Mouse (Mus musculus) bone marrow, adult 2 months (tissue): Measurements from ENCODE around the gene Cyp26c1.

Experiments used
- CTCF ChIP-seq: fragments of 200-500 bp; IDR thresholded peaks from 2 replicates; pipeline ENCODE4 v1.5.1; 2011; ENCODE audit warnings: low read length, control low read depth; ENCODE audit not compliant: control insufficient read depth, insufficient read depth
- POLR2A ChIP-seq: fragments of 200-500 bp; IDR thresholded peaks from 2 replicates; pipeline ENCODE4 v1.6.1; 2011; ENCODE audit warnings: low read depth, mild to moderate bottlenecking, control low read depth, low read length, borderline replicate concordance; ENCODE audit not compliant: control insufficient read depth

DNA sequence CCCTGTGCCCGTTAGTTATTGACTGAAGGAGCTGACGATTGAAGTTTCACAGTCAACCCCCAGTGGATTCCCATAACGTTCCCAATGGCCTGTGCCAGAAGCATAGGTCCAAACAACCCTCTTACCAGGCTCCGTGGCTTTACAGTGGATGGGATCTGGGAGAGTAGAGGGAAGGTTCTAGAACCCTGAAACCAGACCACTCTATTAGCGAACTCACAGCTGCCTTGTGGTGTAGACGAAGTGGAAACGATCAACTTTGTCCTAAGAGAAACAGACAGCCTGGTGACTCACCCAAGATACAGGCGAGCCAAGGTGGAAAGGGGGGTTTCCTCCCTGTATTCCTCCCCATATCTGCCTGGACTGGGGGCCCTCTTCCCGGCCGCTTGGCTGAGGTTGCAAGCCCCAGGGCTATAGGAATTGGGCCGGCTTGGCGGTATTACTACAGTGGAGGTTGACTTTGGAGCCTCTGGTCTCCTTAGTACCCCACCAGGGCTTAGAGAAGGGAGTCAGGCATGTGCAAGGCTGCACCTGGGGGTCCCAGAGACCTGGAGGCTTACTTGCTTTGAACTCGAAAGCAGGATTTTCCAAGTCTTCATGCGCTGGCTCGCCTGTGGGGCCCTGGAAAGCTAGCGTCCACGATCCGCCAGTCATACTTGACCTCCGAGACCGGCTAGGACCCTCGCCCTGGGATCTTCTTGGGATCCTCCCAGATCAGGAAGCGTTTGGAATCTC lies 11.4 kb downstream of the Cyp26c1 start:
- TF ChIP-seq CTCF (no peak), POLR2A (no peak)
